Comparison of ENCODE assay signal across 9 mouse cellular contexts in genomic region chr3:89959435-89959834, GRCm38 (mm10). TPM values are rescaled to one million over a fixed set of nuclear protein-coding genes. Genes with fewer than 3 reads are reported as not detected.
DNase-seq lines count a peak whose midpoint lies in the region; ATAC-seq and TF ChIP-seq lines count a peak whose summit lies in the region.
"Had no signal": no experiment of that assay in that cellular context is flagged by ENCODE, and none has a peak within 500 bp of the region (broad histone marks: within the 10 kb centered on the region; RNA-seq: fewer than 3 reads in every experiment).

No protein-coding gene starts in this region.

- no peak for ATAC-seq in CD4-positive, CD25-positive, alpha-beta regulatory T cell, adult 4 months
- no peak for ATAC-seq in megakaryocyte, adult 5-6 weeks (ENCODE audit: poor library complexity, severe bottlenecking)
- no peak for ATAC-seq in intestine, embryonic 16.5 days

- no peak for TF ChIP-seq CTCF in lung, adult 2 months (IDR thresholded peaks at IDR 0.05; ENCODE audit: insufficient read depth, low read length)

- H3K27ac ChIP-seq in intestine, embryonic 16.5 days (ENCODE audit: low read length), result no peak overlapping the region

- no peaks in the 10 kb centered on the region for H3K27me3 ChIP-seq in intestine, embryonic 16.5 days (replicated peaks; ENCODE audit: control insufficient read depth, insufficient read depth, low read length)

- H3K4me2 ChIP-seq in intestine, embryonic 16.5 days (ENCODE audit: low read depth, low read length), result no peak overlapping the region

- DNase-seq in CD4-positive, CD25-positive, alpha-beta regulatory T cell, adult 2 months (ENCODE audit: low read depth, low spot score), result peak; percentile 27
- DNase-seq in right cerebral cortex, adult 18-20 months, result peak; percentile 80
- DNase-seq in right cerebral cortex, postnatal 4 days, result no peak
- peak; percentile 35 for DNase-seq in left cerebral cortex, postnatal 4 days
- DNase-seq in lung, adult 2 months, result no peak
- DNase-seq: lung, embryonic 14.5 days had no signal

- no peak overlapping the region for H3K4me3 ChIP-seq in lung, adult 2 months (replicated peaks; ENCODE audit: extremely low read depth, low read depth, low read length)
- no peak overlapping the region for H3K4me3 ChIP-seq in intestine, embryonic 16.5 days (ENCODE audit: low read length)

- no peak overlapping the region for H3K9ac ChIP-seq in intestine, embryonic 16.5 days (ENCODE audit: low read depth, low read length)

- TF ChIP-seq POLR2A in lung, adult 2 months (IDR thresholded peaks at IDR 0.05; ENCODE audit: borderline replicate concordance, extremely low read depth, low read depth, low read length), result no peak

- intact Hi-C loops in left cerebral cortex, postnatal 4 days (cut with DNase I), result no loop called here

- H3K9me3 ChIP-seq in intestine, embryonic 16.5 days (ENCODE audit: control insufficient read depth, low read length), result no peaks in the 10 kb centered on the region

- no peaks in the 10 kb centered on the region for H3K36me3 ChIP-seq in intestine, embryonic 16.5 days (ENCODE audit: control insufficient read depth, insufficient read depth, low read length)

- peaks cover 12% of the 10 kb centered on the region; the same call in 1 of the 2 replicates for H3K4me1 ChIP-seq in lung, adult 2 months (ENCODE audit: control insufficient read depth, insufficient read depth, low read length)
- H3K4me1 ChIP-seq in intestine, embryonic 16.5 days (ENCODE audit: control insufficient read depth, insufficient read depth, low read length), result peaks cover 22% of the 10 kb centered on the region

- WGBS in lung, adult 2 months, result 79% methylated on average over 4 of the region's 4 CpGs
- 86% methylated on average over 4 of the region's 4 CpGs for WGBS in intestine, embryonic 16.5 days

RNA-seq across cellular contexts. Expression of gene Atp8b2, which starts 3.9 kb away (rescaled TPM):
- polyA plus RNA-seq in CD4-positive, CD25-positive, alpha-beta regulatory T cell, adult 4 months (2017; shearing (Covaris generic)), result 10 to 100 TPM; 17.8 to 24.6 TPM
- total RNA-seq in left cerebral cortex, postnatal 4 days (2021), result 10 to 100 TPM; 80.1 to 86.5 TPM
- 31.9 and 52.7 TPM in 2 replicates for polyA plus RNA-seq in lung, adult 2 months (2012; rRNA removed)
- 11.6 and 17.5 TPM in 2 replicates for total RNA-seq in megakaryocyte, adult 5-6 weeks (2015)
- 37.2 and 37.3 TPM in 2 replicates for total RNA-seq in megakaryocyte, adult 5-6 weeks (2017)
- polyA plus RNA-seq in intestine, embryonic 16.5 days (2015; fragmentation: Nextera tagmentation; extraction: Ambion mirVana), result 6.2 and 6.9 TPM in 2 replicates

RNA-seq across cellular contexts. Expression of gene Hax1, which starts 39.1 kb away (rescaled TPM):
- polyA plus RNA-seq in CD4-positive, CD25-positive, alpha-beta regulatory T cell, adult 4 months (2017; shearing (Covaris generic)), result 10 to 100 TPM; 69.2 to 70.3 TPM
- total RNA-seq in left cerebral cortex, postnatal 4 days (2021), result 10 to 100 TPM; 55.0 to 60.9 TPM
- polyA plus RNA-seq in lung, adult 2 months (2012; rRNA removed), result 30.3 and 42.8 TPM in 2 replicates
- 97.5 and 114 TPM in 2 replicates for total RNA-seq in megakaryocyte, adult 5-6 weeks (2015)
- 48.8 and 50.8 TPM in 2 replicates for total RNA-seq in megakaryocyte, adult 5-6 weeks (2017)
- 124 and 135 TPM in 2 replicates for polyA plus RNA-seq in intestine, embryonic 16.5 days (2015; fragmentation: Nextera tagmentation; extraction: Ambion mirVana)

RNA-seq across cellular contexts. Expression of gene Il6ra, which starts 46.4 kb away (rescaled TPM):
- 10 to 100 TPM; 18.3 to 20.4 TPM for polyA plus RNA-seq in CD4-positive, CD25-positive, alpha-beta regulatory T cell, adult 4 months (2017; shearing (Covaris generic))
- total RNA-seq in left cerebral cortex, postnatal 4 days (2021), result 1 to 10 TPM; 1.8 to 1.9 TPM
- 19.8 and 22.6 TPM in 2 replicates for polyA plus RNA-seq in lung, adult 2 months (2012; rRNA removed)
- 147 and 166 TPM in 2 replicates for total RNA-seq in megakaryocyte, adult 5-6 weeks (2015)
- total RNA-seq in megakaryocyte, adult 5-6 weeks (2017), result 63.8 and 71.2 TPM in 2 replicates
- 3.0 and 3.4 TPM in 2 replicates for polyA plus RNA-seq in intestine, embryonic 16.5 days (2015; fragmentation: Nextera tagmentation; extraction: Ambion mirVana)

Comparison
In these comparisons a context has a peak if more than half of its experiments do, and no peak if none do; other contexts are left out.
1. DNase-seq: peak in CD4-positive, CD25-positive, alpha-beta regulatory T cell, adult 2 months (single experiment), right cerebral cortex, adult 18-20 months (single experiment) and left cerebral cortex, postnatal 4 days (single experiment); none in right cerebral cortex, postnatal 4 days (single experiment) and lung, adult 2 months (single experiment).